Mouse (Mus musculus): ENCODE data around the gene Chrm5.
A peak's percentile ranks its signal among the peaks of the same experiment; 100 is the strongest.

Chrm5 gene

GRCm38 (mm10) chr2:112480669-112481068, at the start of gene Chrm5:
Gene Chrm5, minus strand, starts transcription at chr2:112480769.
- no peak for DNase-seq (ENCODE audit: extremely low spot score, low spot score)

- DNase-seq (ENCODE audit: extremely low spot score, low spot score) = no peak
Observed at GRCm38 (mm10) chr2:112526933-112527332, 46.4 kb upstream of the Chrm5 start.

DNA sequence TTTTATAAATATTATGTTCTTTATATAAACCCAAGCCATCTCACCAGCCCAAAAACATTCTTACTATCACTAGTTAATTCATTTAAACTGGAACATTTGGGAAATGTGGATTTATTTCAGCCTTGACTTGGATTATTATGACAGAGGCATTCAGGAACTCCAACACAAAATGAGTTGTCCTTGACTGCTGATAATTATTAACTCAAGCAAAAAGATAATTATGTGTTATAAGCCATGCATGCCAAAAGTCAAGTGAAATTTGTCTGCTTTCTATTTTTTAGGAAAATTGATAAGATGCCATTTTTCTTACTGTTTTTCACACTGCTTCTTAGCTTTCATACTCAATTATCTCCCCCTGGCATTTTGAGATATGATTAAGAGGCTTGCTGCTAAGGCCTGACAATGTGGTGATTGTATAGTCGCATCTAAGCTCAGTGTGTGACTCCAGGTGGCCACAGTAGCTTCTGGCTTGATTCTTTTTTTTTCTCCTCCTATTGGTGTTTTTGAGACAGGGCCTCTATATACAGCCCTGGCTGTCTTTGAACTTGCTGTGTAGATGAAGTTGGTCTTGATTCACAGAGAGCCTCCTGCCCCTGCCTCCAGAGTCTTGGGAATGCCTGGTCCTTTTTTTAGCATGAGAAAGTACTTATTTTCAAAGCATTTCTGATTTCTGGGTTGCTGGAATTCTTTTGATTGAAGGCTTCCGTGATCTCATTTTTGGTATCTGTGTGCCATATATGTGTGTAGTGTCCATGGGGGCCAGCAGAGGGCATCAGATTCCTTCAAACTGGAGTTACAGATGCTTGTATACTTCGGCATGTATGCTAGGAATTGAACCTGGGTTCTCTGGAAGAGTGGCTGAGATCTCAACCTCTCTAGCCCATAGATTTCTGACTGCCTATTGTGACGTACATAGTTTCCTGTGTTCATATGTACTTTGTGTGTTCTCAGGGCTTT, 40.2 kb upstream of the Chrm5 start:
- no peak for DNase-seq (ENCODE audit: extremely low spot score, low spot score)

DNA sequence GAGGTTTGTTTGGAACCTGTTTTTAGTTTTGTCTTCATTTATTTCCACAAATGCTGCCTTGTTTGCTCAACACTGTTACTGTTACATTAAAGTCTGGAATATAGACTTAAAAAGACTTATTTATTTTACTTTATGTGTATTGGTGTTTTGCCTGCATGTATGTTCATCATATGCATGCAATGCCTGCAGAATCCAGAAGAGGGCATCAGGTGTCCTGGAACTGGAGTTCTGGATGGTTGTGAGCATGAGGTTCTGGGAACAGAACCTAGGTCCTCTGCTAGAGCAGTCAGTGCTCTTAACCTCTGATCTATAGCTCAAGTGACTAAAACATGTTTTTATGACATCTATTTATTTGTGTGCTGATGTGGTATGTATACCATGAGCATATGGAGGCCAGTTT, 38.0 kb upstream of the Chrm5 start:
- DNase-seq (ENCODE audit: extremely low spot score, low spot score) = no peak

GRCm38 (mm10) chr2:112517218-112517617, 36.6 kb upstream of the Chrm5 start:
- no peak for DNase-seq (ENCODE audit: extremely low spot score, low spot score)

- DNase-seq (ENCODE audit: extremely low spot score, low spot score) = no peak
Observed at GRCm38 (mm10) chr2:112516728-112517127, 36.2 kb upstream of the Chrm5 start.

- DNase-seq (ENCODE audit: extremely low spot score, low spot score) = no peak
Observed at GRCm38 (mm10) chr2:112513036-112513435, 32.5 kb upstream of the Chrm5 start.

DNA sequence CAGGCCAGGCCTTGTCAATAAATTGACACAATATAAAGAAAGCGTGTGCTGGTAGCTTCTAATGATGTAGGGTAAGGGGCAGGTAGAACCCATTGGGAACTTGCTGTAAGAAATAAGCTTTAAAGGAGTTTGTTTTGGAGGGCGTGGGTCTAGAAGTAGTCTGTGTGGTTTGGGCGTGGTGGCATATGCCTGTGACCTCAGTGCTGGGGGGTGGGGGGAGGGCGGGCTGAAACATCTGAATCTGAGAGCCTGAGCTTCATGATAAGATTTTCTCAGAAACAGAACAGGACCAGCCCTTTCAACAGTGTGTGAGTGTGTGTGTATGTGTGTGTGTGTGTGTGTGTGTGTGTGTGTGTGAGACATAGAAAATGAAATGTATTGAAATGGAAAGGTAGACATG, 29.6 kb upstream of the Chrm5 start:
- DNase-seq (ENCODE audit: extremely low spot score, low spot score) = no peak

GRCm38 (mm10) chr2:112507444-112507843, 26.9 kb upstream of the Chrm5 start:
- DNase-seq (ENCODE audit: extremely low spot score, low spot score) = no peak

GRCm38 (mm10) chr2:112506841-112507435, 26.4 kb upstream of the Chrm5 start:
- no peak for DNase-seq (ENCODE audit: extremely low spot score, low spot score)

GRCm38 (mm10) chr2:112503978-112504377, 23.4 kb upstream of the Chrm5 start:
- no peak for DNase-seq (ENCODE audit: extremely low spot score, low spot score)

GRCm38 (mm10) chr2:112501209-112501608, 20.6 kb upstream of the Chrm5 start:
- DNase-seq (ENCODE audit: extremely low spot score, low spot score) = peak; percentile 56

DNA sequence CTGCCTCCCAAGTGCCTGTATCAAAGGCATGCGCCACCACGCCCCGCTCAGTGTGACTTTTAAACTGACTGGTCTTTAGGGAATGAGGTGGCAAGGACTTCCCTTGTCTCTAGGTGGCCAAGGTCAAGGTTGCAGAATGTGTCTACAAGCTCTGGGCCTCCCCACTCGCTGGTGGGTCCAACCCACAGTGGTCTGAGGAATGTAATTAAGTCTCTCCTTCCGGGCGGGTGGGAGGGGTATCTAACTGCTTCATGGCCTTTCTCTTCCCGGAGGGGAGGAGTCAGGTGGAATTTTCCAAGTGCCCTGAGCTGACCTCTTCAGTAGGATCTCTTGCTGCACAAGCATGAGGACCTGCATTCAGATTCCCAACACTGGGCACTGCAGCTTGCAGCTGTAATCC, 17.3 kb upstream of the Chrm5 start:
- no peak for DNase-seq (ENCODE audit: extremely low spot score, low spot score)

GRCm38 (mm10) chr2:112493539-112494260, 13.1 kb upstream of the Chrm5 start:
- no peak for DNase-seq (ENCODE audit: extremely low spot score, low spot score)

DNA sequence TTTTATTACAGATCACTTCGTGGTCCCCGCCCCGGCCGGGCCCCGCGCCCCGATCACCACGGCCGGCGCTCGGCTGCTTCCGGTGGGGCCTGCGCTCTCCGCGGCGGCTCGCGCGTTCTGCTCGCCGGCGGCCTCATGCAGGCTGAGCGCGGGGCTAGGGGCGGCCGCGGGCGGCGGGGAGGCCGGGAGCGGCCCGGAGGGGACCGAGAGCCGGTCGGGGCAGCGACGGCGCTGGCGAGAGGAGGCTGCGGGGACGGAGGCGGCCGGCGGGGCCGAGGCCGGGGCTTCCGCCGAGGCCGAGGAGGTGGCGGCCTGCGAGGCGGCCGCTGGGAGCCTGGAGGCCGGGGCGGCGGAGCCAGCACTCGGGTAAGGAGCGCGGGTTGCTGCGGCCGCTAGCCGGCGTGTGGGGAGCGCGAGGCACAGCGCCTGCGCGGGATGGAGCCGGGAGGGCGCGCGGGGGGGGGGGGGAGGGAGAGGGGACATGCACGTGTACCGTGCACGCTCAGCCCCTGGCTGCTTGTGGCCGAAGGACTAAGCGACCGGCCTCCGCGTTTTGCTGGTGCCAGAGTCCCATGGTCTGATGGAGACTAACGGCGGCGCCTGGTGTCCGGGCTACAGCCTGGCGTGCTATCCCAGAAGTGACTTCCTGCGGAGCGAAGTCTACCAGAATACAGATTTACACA, 12.4 kb upstream of the Chrm5 start, which contains the start of gene Aven:
Gene Aven, plus strand, starts transcription at position 109 of the 683 bp plus-strand sequence.
- peak; percentile 87 for DNase-seq (ENCODE audit: extremely low spot score, low spot score)

- no peak for DNase-seq (ENCODE audit: extremely low spot score, low spot score)
Observed at GRCm38 (mm10) chr2:112492431-112492855, 11.9 kb upstream of the Chrm5 start.

DNA sequence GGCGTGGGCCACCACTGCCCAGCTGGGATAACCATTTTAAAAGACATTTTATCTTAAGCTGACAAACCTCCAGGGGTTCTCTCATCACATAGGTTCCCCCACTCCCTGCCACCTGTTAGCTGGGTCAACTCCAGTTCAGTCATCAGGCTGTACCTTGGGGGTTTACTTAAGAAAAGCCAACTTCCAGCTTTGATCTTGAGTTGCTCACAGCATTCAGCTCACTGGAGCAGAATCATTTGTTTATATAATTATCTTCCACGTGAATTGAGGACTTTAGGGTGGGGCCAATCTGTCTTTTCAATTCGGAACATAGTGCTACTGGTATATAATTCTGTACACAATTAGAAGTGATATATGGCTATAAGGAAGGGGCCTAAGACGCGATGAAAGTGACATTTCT, 11.1 kb upstream of the Chrm5 start:
- DNase-seq (ENCODE audit: extremely low spot score, low spot score) = no peak

GRCm38 (mm10) chr2:112490483-112491196, 10.1 kb upstream of the Chrm5 start:
- DNase-seq (ENCODE audit: extremely low spot score, low spot score) = no peak

GRCm38 (mm10) chr2:112484886-112485285, 4.3 kb upstream of the Chrm5 start:
- no peak for DNase-seq (ENCODE audit: extremely low spot score, low spot score)

GRCm38 (mm10) chr2:112483334-112483651, 2.7 kb upstream of the Chrm5 start:
- no peak for DNase-seq (ENCODE audit: extremely low spot score, low spot score)
